Mouse (Mus musculus) gastrocnemius, postnatal 25 days (tissue): ENCODE results near the gene Pde4d. TPM values are rescaled to one million over a fixed set of nuclear protein-coding genes. Genes with fewer than 3 reads are reported as not detected.

Experiments
- DNase-seq: peaks from one replicate; pipeline ENCODE4 v3.0.0; 2022
- total RNA-seq, 2 experiments: library from RNA; stranded (reverse); gene quantifications; 1 replicate in 1 of 2; 2 replicates in 1 of 2; pipeline ENCODE4 v1.2.3; 2021

The Pde4d gene
- total RNA-seq, 2 experiments from 2014 or later: 153 to 164 TPM

DNA sequence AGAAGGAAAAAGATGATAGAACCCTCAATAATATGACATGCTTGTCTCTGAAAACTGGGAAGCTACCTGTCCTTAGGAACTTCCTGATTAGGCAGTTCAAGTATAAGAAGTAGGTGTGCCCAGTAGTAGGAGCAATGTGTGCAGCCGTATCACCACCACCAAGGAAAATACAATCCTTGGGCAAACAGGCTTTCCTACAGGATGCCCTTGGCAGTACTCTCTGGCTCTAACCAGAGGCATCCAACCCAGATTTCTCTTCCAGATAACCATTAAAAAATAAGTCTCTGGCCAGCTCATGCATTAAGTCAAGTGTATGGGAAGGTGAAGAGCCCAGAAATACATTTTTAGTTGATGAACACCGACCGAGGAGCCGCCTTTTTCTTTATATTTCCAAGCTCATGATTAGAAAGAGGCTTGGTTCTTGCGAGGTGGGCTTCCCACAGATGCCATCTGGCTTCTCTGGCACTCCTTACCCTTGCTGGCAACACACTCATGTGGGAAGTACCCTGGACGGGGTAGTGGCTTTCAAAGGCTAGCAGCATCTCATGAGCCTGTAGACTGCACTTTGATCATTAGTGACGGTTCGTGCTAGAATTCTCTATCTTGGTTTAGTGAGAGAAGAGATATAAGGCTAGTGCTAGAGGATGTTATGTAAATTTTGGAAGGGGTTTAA is 375.0 kb downstream of the Pde4d start:
- DNase-seq: no peak

DNA sequence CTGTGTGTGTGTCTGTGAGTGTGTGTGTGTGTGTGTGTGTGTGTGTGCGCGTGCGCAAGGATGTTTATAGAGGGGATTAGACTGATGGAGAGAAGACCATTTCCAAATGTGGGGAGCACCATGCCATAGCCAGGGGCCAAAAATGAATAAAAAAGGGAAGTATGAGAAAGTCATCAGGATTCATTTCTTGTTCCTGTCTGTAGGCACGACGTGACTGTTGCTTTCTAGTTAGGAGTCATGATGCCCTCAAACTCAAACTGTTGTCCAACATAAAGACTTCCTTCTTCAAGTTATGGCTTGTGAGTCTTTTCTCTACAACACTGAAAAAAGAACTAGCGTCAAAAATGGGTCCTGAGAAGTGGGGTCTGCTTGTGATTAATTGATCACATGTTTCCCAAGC is 375.8 kb downstream of the Pde4d start:
- DNase-seq: no peak

DNA sequence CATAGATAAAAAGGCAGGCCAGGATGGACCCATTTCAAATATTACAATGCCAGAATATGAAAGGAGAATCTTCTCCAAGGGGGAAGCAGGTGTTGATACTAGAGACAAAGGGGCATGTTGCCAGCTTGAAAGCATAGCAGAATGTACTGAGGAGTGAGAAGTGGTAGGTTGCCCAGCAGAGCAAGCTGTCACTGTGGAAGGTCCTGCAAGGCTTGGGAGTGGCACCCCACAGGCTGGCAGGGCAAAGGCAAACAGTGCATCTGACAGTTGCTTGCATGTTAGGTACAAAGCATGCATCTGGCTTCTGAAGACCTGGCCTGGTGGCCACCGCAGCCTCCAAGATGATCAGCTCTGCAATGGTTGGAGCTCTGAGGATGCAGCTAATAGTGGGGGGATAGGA is 384.4 kb downstream of the Pde4d start:
- DNase-seq: no peak

DNA sequence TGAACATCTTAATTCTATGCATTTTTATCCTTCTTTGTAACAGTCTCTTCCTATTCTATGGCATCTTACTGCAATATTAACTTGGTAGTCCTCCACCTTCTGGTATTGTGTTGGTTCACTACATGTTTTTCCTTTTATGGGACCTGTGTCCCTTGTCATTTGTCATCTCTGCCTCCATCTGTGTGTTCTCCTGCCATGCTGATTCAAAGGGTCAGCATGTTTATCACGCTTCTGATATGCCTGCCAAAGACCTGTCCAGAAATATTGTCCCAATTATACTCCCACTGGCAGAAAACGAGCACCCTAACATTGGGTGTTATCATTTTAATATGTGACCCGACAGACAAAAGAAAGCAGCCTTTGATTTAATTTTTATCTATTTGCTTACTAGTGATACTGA is 386.6 kb downstream of the Pde4d start:
- DNase-seq: no peak

DNA sequence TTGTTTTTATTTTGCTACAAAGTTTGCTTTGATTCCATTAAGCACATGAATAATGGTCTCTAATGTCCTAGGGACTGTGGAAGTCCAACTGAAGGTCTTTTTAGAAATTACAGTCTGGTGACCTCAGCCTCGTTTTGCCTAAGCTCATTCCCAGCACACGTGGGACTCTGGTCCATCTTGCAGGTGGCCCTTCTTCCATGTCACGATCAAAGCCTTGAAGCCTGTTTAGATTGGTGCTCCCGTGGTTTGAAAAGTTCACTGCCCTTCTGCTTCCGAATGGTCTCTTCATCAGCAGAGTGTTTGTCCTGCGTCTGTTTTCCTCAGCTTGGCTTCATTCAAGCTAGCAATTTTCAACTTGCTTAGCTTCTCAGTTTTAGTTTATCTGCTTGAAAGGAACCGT is 389.4 kb downstream of the Pde4d start:
- DNase-seq: no peak

DNA sequence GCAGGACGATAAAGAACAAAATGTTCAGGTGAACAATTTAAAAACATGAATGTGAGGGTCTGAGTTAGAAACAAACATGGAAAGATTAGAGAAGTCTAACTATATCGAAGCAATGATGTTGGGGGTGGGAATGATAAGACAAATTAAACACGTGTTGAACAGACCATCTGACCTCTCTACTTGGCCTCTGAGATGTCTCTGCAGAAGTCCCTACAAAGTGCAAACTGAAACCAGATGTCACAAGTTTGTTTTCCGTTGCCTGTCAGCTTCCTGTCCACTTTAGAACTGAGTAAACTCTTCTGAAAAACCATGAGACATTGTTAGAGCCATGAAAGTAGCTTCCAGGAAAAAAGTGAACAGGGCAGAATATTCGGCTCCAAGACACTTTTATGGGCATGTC is 404.3 kb downstream of the Pde4d start:
- no peak for DNase-seq

DNA sequence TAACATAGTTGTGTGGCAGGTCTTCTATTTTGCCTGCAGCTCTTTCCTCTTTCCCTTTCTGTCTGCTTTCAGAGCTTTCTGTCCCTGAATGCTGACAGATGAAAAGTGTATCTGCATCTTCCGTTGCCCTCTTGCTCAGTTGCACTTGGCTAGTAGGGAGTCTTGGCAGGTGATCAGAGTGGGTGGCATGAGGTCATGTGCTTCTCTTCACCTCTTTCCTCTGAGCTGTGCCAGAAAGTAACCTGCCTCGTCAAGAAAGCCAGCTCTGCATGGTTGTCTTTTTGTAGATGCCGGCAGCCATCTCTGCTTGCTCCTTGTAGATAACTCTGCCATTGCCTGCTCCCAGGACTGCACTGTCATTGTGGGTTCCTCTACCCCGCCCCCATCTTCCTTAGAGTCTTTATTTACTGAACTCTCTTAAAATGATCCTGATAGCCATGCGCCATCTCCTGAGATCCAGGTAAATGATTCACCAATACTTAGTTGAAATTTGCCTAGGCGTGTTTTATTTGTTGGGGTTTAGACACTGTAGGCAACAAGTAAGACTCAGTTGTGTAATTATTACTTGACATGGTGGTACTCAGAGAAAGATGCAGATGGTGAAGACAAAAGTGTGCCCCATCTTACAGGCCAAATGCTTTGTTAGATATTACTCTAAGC is 407.2 kb downstream of the Pde4d start:
- no peak for DNase-seq

DNA sequence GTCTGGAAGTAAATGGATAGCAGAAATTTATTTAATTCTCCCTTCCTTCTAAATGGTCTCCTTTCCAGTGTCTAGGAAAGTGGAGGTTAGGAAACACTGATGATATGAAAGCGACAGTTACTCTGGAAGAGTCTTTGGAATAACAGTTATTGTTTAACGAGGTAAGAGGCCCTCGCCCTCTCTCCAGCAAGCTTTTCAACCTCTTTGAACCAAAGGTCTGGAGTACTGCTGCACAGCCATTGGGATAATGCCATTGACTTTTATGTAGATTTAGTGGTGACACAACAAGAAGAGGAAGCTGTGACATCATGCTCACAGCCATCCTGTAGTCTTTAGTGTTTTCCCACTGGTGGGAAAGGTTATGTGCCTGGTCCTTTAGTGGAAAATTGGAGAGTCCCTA is 409.6 kb downstream of the Pde4d start:
- DNase-seq: no peak

DNA sequence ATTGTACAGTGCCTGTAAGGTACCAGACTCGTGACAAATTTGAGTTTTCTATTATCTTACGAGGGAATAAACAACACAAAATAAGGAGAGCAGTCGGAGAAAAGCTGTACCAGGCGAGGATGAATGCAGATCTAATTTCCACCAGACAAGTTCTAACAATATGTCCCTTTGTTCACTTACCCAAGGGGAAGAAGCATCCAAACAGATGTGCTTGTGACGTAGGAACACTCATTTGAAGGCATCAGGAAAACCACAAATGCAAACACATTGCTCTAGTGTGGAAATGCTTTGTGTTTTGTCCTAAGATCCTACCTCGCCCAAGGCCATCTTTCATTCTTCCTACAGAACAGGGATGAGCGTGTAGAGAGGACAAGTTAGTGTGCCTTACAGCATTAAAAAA is 411.0 kb downstream of the Pde4d start:
- no peak for DNase-seq

DNA sequence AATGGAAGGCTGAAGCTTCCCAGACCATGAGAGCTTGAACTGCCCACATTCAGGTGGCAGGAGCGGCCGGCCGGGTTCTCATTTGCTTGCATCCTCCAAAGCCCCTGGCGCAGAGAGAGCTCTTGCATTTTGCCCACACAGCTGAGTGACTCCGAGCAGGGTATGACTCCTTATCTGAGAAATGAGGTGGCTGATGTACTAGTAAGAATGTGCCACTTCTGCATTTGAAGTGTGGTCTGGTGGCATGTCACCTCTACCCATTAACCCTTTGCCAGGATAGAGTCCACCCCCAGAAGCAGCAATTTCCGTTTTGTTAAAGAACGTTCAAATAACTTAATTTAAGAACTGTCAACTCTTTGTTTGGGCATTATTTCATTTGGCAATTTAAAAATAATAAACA is 412.0 kb downstream of the Pde4d start:
- no peak for DNase-seq

DNA sequence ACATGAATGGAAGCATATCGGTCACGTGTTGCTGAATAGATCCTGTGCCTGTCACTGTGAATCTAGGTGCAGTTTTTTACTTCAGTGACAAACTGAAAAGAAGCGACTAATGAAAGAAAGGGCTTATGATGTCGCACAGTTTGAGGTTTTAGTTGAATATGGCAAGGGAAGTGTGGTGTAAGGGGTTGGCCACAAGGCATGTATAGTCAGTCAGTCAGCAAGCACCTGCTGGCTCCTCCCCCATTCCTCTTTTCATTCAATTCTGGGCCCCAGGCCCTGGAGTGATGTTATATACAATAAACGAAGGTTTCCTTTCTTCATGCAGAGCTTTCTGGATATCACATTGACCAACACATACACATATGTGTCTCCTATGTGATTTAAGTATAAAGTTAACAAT is 412.4 kb downstream of the Pde4d start:
- DNase-seq: no peak

DNA sequence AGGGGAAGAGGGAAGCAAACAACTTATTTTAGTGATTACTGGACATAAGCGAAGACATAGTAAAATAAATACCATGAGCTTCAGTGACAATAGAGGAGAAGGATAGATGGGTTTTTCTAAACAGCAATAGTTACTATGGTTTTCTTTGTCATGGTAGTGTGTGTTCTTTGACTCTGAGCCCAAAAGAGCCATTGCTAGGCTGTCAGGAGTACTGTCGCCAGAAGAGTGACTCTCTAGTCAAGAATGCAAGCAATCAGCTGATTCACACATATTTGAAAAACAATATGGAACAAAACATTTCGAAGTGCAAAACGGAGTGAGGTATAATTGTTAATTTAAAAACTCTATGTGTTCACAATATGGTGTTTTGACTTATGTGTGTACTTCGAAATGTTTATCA is 450.4 kb downstream of the Pde4d start:
- DNase-seq: no peak

DNA sequence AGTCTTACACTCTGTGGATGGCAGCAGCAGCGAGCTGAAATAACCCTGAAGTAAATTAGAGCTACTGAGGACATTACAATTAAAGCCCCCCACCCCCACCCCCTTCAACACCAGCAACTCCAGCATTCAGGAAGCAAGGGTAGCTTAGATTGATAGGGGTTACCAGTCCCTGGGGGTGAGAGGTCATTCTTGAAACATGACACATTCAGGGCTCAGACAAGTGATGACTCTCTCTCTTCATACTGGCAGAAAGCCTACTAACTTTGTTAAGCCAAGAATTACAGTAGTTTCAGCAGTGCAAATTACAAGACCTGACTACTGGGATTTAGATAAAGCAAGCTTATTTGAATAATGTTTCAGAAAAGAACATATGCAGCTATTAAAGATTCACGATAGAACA is 455.4 kb downstream of the Pde4d start:
- no peak for DNase-seq

DNA sequence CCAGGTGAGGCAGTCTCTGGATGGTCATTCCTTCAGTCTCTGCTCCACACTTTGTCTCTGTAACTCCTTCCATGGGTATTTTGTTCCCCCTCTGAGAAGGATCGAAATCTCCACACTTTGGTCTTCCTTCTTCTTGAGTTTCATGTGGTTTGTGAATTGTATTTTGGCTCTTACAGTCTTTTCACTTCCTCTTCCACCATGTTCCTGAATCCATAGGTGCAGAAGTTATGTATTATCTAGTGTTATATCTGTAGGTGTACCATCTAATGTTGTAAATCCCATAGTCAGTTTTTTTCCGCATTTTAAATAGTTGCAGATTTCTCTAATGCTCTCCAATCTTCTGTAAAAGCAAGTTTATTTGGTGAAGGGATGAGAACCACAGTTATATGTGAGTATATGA is 459.4 kb downstream of the Pde4d start:
- DNase-seq: no peak

DNA sequence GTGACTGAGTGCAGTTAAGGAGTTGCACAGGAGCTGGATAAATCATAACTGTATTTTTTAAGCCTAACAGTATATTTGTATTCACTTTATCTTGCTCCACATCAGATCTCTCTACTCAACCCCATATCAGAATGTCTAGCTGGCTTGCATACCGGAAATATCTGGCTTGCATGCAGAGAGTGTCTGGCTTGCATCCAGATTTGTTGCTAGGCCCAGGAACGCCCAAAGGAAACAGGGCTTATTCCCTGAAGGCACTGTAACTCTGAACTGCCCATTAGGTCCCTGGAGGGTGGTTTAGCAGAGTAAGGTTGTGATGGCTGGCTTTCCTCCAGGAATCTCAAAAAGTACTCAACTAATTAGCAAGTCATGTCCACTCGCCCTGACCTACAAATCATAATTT is 464.9 kb downstream of the Pde4d start:
- no peak for DNase-seq

DNA sequence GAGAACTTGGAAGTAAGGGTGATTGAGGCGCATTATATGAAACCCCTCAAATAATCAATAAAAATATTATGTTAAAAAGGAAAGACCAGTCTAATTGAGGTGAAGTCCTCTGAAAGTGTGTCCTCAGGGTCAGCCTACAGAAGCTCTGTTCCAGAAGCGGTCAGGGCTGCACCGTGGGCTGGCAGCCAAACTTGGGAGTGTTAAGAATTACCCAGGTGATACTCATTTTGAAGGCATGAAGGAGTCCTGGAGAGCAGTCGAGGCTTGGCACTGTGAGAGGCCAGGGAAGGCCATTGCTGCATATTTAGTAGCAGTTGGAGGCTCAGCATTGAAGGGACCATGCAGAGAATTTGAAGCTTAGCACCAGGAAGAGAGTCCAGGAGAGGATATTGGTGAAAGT is 471.4 kb downstream of the Pde4d start:
- DNase-seq: no peak

DNA sequence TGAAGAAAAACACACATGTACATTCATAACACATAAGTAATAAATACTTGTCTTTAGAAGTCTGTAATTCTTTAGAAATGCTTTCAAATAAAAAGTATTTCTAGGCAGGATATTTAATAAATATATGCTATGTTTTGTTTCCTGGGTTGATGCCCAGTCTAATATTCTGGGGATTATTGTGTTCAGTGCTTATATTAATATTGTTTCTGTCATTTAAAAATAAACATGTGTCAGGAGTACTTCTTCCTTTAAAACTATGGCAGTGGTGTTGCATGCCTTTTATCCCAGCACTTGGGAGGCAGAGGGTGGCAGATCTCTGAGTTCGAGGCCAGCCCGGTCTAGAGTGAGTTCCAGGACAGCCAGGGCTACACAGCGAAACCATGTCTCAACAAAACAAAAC is 485.1 kb downstream of the Pde4d start:
- DNase-seq: no peak

DNA sequence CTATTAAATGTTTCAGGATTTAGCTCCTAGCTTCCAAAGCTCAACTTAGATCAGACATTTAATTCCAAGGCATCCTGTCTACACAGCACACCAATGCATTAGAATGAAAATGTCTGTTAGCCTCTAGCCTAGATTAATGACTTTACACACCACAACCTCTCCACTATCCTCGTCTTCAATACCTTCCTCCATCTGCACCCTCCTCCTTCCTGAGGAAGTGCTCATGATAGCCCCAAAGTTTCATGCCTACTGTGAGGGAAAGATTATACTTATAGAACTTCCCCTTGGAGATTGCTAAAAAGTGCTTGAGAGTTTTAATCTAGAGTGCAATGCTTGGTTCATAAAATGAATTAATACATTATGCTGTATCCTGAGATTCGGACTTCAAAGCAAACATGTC is 487.5 kb downstream of the Pde4d start:
- no peak for DNase-seq

DNA sequence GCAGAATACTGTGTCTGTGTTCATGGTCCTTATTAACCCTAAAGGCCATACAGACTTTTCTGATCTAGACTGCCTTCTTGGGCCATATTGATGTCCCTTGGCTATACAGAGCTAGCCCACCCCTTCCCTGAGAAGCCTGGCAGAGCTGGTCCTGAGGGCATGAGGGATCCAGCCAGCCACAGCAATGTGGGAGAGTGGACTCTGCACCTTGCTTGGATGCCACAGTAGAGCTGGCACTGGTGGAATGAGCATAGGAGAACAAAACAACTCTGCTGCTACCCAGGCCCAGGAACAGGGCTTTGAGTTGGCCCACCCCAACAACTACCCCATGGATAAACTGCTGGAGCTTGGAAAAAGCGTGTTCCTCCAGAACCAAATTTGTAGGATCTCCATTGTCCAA is 503.2 kb downstream of the Pde4d start:
- no peak for DNase-seq

DNA sequence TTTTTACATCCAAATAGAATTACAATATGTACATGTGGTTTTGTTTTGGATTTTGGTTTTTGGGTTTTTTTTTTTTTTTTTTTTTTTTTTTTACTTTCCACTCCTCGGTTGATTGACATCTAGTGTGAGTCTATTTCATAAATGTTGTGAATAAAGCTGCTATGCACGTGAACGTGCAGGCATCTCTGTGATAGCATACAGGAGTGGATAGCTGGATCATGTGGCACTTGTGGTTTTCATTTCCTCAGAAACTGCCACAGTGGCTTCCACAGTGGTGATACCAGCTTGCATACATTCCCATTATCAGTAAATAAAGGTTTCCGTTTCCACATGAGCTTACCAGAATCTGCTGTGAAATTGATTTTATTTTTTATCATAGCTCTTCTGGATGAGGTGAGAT is 506.3 kb downstream of the Pde4d start:
- DNase-seq: no peak

DNA sequence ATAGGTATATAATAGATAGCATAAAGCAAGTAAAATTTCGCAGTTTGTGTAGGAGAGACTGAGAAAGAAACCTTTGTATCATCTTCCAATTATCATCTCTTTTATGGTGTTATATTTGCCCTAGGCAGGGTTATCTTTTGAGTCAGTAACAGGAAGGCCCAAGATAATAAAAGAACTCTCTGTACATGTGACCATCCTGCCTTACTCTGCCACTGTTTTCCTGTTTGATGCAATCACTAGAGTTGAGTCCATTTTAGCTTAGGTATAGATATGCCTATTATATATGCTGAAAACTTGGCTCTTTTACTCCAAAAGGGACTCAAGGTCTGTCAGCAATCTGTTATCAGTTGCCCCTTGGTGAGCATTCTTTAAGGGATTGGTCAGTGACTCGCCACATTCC is 514.3 kb downstream of the Pde4d start:
- no peak for DNase-seq

DNA sequence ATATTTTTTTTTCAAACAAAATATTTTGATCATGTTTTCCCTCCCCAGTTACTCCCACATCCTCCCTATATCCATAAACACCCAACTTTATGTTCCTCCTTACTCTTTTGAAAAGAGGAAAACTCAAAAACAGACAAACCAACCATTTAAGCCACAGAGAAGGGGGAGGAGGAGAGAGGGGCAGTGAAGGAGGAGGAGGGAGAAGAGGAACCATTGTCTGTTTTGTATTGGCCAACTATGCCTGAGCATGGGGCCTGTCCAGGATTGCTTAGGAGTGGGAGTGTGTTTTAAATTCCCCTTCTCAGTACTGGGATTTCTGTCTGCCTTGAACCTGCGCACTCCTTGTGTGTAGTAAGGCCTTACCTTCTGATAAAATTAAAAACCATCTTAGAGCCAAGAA is 531.4 kb downstream of the Pde4d start:
- DNase-seq: no peak

DNA sequence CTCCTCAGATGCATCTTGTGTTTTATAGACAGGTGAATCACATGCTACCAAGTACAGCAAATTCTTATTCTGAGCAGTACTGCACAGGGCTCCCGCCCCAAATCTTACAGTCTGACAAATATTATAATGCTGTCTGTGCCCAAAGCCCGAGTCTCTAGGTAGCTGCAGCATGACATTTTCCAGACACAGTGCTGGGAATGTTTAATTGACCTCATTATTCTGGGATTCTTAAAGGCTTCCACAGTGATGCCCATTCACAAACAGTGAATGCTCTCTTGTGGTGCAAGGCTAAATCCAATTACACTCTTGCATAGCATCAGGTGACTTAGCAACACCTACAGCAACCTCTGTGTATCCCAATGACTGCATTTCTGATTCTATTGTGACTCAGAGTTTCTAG is 549.0 kb downstream of the Pde4d start:
- no peak for DNase-seq

DNA sequence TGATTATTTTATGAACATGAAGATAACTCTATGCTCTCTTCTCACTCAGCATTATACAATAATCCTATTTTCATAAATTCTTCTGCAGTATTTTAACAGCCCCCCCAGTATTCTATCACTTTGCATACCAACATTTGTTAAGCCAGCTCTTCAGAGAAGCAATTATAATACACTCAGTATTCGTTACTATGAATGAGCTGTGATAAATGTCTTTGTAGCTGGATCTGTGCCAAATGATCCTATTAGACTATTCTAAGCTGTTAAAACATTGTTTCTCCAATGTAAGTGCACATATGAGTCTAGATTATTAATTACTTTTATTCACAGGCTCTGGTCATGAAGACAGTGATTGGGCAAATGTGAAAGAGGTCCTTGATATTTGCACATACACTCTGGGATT is 575.0 kb downstream of the Pde4d start:
- DNase-seq: no peak

DNA sequence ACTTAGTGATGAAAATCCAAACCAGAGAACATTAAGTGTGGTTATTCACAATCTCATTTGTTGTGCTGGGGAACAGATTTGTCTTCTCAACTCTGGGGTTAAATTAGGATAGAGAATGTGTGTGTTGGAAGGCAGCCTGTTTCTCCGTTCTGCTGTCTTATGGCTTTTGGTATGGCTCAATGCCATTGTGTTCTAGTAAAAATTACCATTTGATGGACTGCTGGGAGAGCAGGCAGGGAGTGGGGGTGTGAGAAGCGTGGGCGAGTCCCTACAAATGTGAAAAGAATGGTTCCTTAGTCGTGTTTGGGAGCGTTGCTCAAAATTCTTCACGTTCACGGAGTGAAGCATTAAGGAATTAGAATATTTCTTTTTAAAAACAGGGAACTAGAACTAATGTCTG is 597.4 kb downstream of the Pde4d start:
- no peak for DNase-seq
